Mouse (Mus musculus): ENCODE measurements around the gene Cldn3. TPM values are rescaled to one million over a fixed set of nuclear protein-coding genes. Genes with fewer than 3 reads are reported as not detected.
"Not testable (repeated sequence)": the region's sequence is repeated elsewhere in the genome, so short reads cannot be mapped to it uniquely, and the experiment has no call there.

Cldn3 gene
- total and polyA plus RNA-seq, 2 experiments from 2014 or later = 2.2 to 3.0 TPM

- 43% methylated on average over 5 of the region's 5 CpGs for WGBS
- no peak overlapping the region for H3K27ac ChIP-seq (ENCODE audit: low read depth, low read length)
- H3K4me2 ChIP-seq (ENCODE audit: low read depth, low read length, poor library complexity, severe bottlenecking) = no peak overlapping the region
- ATAC-seq (ENCODE audit: low FRiP score) (no peak), DNase-seq (ENCODE audit: low spot score) (no peak)
- H3K9me3 ChIP-seq (ENCODE audit: low read length) = no peaks in the 10 kb centered on the region
- 0 out of 2 replicates have a peak, but pooled peaks cover 2% of the 10 kb centered on the region for H3K4me1 ChIP-seq (ENCODE audit: insufficient read depth, low read length)
- H3K9ac ChIP-seq (replicated peaks; ENCODE audit: low read length, poor library complexity, severe bottlenecking) = no peak overlapping the region
- no peaks in the 10 kb centered on the region for H3K36me3 ChIP-seq (ENCODE audit: insufficient read depth, low read length)
- TF ChIP-seq CTCF (IDR thresholded peaks at IDR 0.05) = no peak
- H3K27me3 ChIP-seq (ENCODE audit: insufficient read depth, low read length) = no peaks in the 10 kb centered on the region
- H3K4me3 ChIP-seq (ENCODE audit: low read depth, low read length) = no peak overlapping the region
These were observed 22.5 kb upstream of the Cldn3 start for GRCm38 (mm10) chr5:134963546-134963945.

GRCm38 (mm10) chr5:134964655-134965054 lies 21.4 kb upstream of the Cldn3 start:
- H3K4me3 ChIP-seq (ENCODE audit: low read depth, low read length); H3K9ac ChIP-seq (replicated peaks; ENCODE audit: low read length, poor library complexity, severe bottlenecking); H3K9me3 ChIP-seq (ENCODE audit: low read length); DNase-seq (ENCODE audit: low spot score); H3K4me2 ChIP-seq (ENCODE audit: low read depth, low read length, poor library complexity, severe bottlenecking); H3K27ac ChIP-seq (ENCODE audit: low read depth, low read length); H3K27me3 ChIP-seq (ENCODE audit: insufficient read depth, low read length); ATAC-seq (ENCODE audit: low FRiP score); H3K4me1 ChIP-seq (ENCODE audit: insufficient read depth, low read length); H3K36me3 ChIP-seq (ENCODE audit: insufficient read depth, low read length): not testable (repeated sequence)

GRCm38 (mm10) chr5:134965473-134965851 lies 20.6 kb upstream of the Cldn3 start:
- DNase-seq (ENCODE audit: low spot score) (peak; percentile 86), ATAC-seq (ENCODE audit: low FRiP score) (no peak)
- Histone ChIP-seq H3K4me1 (ENCODE audit: insufficient read depth, low read length) (0 out of 2 replicates have a peak, but pooled peaks cover 2% of the 10 kb centered on the region), H3K27ac (ENCODE audit: low read depth, low read length) (no peak overlapping the region), H3K4me2 (ENCODE audit: low read depth, low read length, poor library complexity, severe bottlenecking) (peak overlapping the region; percentile 48), H3K4me3 (ENCODE audit: low read depth, low read length) (peak overlapping the region; percentile 22; the same call in 1 of the 2 replicates), H3K27me3 (ENCODE audit: insufficient read depth, low read length) (no peaks in the 10 kb centered on the region), H3K36me3 (ENCODE audit: insufficient read depth, low read length) (no peaks in the 10 kb centered on the region), H3K9me3 (ENCODE audit: low read length) (no peaks in the 10 kb centered on the region), H3K9ac (replicated peaks; ENCODE audit: low read length, poor library complexity, severe bottlenecking) (no peak overlapping the region)
- TF ChIP-seq CTCF (IDR thresholded peaks at IDR 0.05) = peak; percentile 91
- WGBS = 8% methylated on average over 10 of the region's 10 CpGs

- Histone ChIP-seq H3K4me2 (ENCODE audit: low read depth, low read length, poor library complexity, severe bottlenecking) (peak overlapping the region; percentile 48), H3K4me1 (ENCODE audit: insufficient read depth, low read length) (0 out of 2 replicates have a peak, but pooled peaks cover 2% of the 10 kb centered on the region), H3K27me3 (ENCODE audit: insufficient read depth, low read length) (no peaks in the 10 kb centered on the region), H3K4me3 (ENCODE audit: low read depth, low read length) (peak overlapping the region; percentile 22), H3K36me3 (ENCODE audit: insufficient read depth, low read length) (no peaks in the 10 kb centered on the region), H3K9me3 (ENCODE audit: low read length) (no peaks in the 10 kb centered on the region), H3K9ac (replicated peaks; ENCODE audit: low read length, poor library complexity, severe bottlenecking) (peak overlapping the region; percentile 24; the same call in 1 of the 2 replicates), H3K27ac (ENCODE audit: low read depth, low read length) (no peak overlapping the region)
- WGBS = 4% methylated on average over 33 of the region's 33 CpGs
- DNase-seq (ENCODE audit: low spot score) = peak; percentile 87
- TF ChIP-seq CTCF (IDR thresholded peaks at IDR 0.05) = peak; percentile 40
- ATAC-seq (ENCODE audit: low FRiP score) = peak; percentile 89
These were observed 19.9 kb upstream of the Cldn3 start for GRCm38 (mm10) chr5:134965852-134966821.

GRCm38 (mm10) chr5:134967164-134967944 lies 18.7 kb upstream of the Cldn3 start:
- Histone ChIP-seq H3K27me3 (ENCODE audit: insufficient read depth, low read length) (no peaks in the 10 kb centered on the region), H3K36me3 (ENCODE audit: insufficient read depth, low read length) (no peaks in the 10 kb centered on the region), H3K4me2 (ENCODE audit: low read depth, low read length, poor library complexity, severe bottlenecking) (no peak overlapping the region), H3K9me3 (ENCODE audit: low read length) (no peaks in the 10 kb centered on the region), H3K27ac (ENCODE audit: low read depth, low read length) (no peak overlapping the region), H3K9ac (replicated peaks; ENCODE audit: low read length, poor library complexity, severe bottlenecking) (no peak overlapping the region), H3K4me3 (ENCODE audit: low read depth, low read length) (no peak overlapping the region), H3K4me1 (ENCODE audit: insufficient read depth, low read length) (0 out of 2 replicates have a peak, but pooled peaks cover 2% of the 10 kb centered on the region)
- TF ChIP-seq CTCF (IDR thresholded peaks at IDR 0.05) = no peak
- DNase-seq (ENCODE audit: low spot score) (no peak), ATAC-seq (ENCODE audit: low FRiP score) (no peak)
- 76% methylated on average over 20 of the region's 20 CpGs for WGBS
